Mouse (Mus musculus) cerebellum, adult 2 months (tissue): ENCODE measurements around the gene Fcgrt. TPM values are rescaled to one million over a fixed set of nuclear protein-coding genes. Genes with fewer than 3 reads are reported as not detected.
"Not testable (repeated sequence)": the region's sequence is repeated elsewhere in the genome, so short reads cannot be mapped to it uniquely, and the experiment has no call there.

Experiments used
- DNase-seq, 2 experiments: peaks; one replicate each; pipeline ENCODE4 v3.0.0; 2021
- H3K27ac ChIP-seq: fragments of 200-500 bp; 2 replicates; pipeline ENCODE4 v1.5.1; 2012; ENCODE audit warnings: low read length, control low read depth, inconsistent platforms; ENCODE audit not compliant: insufficient read depth
- H3K27me3 ChIP-seq: fragments of 200-500 bp; 2 replicates; pipeline ENCODE4 v1.6.1; 2012; ENCODE audit warnings: inconsistent platforms, mild to moderate bottlenecking, low read length, moderate library complexity; ENCODE audit not compliant: control insufficient read depth, insufficient read depth
- H3K4me1 ChIP-seq: fragments of 200-500 bp; 2 replicates; pipeline ENCODE4 v1.6.1; 2011; ENCODE audit warnings: low read length; ENCODE audit not compliant: control insufficient read depth, insufficient read depth
- H3K4me3 ChIP-seq: fragments of 200-500 bp; replicated peaks from 2 replicates; pipeline ENCODE3; 2011; ENCODE audit warnings: mild to moderate bottlenecking, low read depth, low read length, control low read depth; ENCODE audit not compliant: insufficient read depth
- CTCF ChIP-seq: fragments of 200-500 bp; IDR thresholded peaks from 2 replicates; pipeline ENCODE4 v1.5.1; 2011; ENCODE audit warnings: low read depth, mild to moderate bottlenecking, control low read depth, low read length, moderate library complexity, borderline replicate concordance; ENCODE audit not compliant: insufficient read depth
- POLR2A ChIP-seq: fragments of 200-500 bp; IDR thresholded peaks from 2 replicates; pipeline ENCODE4 v1.6.1; 2011; ENCODE audit warnings: low read length, control low read depth, borderline replicate concordance; ENCODE audit not compliant: insufficient read depth
- WGBS: fragments of 180-500 bp; shearing (Covaris S2); methylation state at CpG from one replicate; pipeline ENCODE4 v1.1.7; 2018; 5-methylcytosine and 5-hydroxymethylcytosine counted together
- polyA plus RNA-seq: library from polyadenylated mRNA; depleted of rRNA; stranded (reverse); fragments of >200 nt; gene quantifications from 2 replicates; pipeline ENCODE4 v1.2.3, GENCODE M21; 2012

Gene Fcgrt
- polyA plus RNA-seq, 1 experiment, result 32.1 TPM

DNA sequence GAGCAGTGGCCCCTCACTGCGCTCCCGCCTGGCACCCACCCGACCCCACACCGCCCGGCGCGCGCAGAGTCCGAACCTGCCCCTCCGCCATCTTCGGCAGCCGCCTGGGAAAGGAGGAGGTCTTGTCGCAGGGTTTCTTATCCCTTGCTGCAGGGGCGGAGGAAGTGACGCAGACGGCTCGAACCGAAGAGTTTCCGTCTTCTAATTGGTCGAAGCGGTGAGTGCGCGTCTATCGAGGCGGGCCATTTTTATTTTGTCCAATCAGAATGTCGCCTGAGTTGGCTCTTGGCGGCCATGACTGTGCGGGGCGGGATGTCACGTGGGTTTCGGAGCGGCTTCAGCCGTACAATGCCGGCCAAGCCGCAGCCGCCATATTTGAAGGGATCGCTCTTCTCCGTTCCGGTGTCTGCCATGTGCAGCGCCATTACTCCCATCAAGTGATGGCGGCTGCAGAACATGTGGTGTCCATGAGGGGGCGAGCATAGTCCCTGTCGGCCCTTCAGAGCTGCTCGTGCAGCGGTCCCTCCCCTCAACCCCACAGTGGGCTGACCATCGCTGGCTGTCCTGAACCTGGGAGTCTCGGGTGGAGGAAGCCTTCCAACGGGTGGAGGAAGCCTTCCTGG lies 25.1 kb upstream of the Fcgrt start, which contains the start of gene Rpl13a:
Gene Rpl13a (minus strand): TSS at position 138 of the 623 bp plus-strand sequence.
- peak; percentile 99 to 100 for DNase-seq
- TF ChIP-seq CTCF (peak; percentile 82), POLR2A (peak; percentile 93)
- no peaks in the 10 kb centered on the region for H3K27me3 ChIP-seq
- WGBS, result under 1% methylated on average over 48 of the region's 48 CpGs
- peaks cover 2% of the 10 kb centered on the region; the same call in 1 of the 2 replicates for H3K4me1 ChIP-seq
- peak within 1 kb of the TSS; percentile 79 for H3K27ac ChIP-seq
- H3K4me3 ChIP-seq, result peak within 1 kb of the TSS; percentile 87

GRCm38 (mm10) chr7:45127700-45128224 lies 24.1 kb upstream of the Fcgrt start:
- no peaks in the 10 kb centered on the region for H3K27me3 ChIP-seq
- no peak overlapping the region for H3K27ac ChIP-seq
- TF ChIP-seq CTCF (no peak), POLR2A (no peak)
- DNase-seq, result no peak
- H3K4me3 ChIP-seq, result peak overlapping the region; percentile 87
- under 1% methylated on average over 6 of the region's 6 CpGs for WGBS
- H3K4me1 ChIP-seq, result peaks cover 3% of the 10 kb centered on the region; the same call in 1 of the 2 replicates

DNA sequence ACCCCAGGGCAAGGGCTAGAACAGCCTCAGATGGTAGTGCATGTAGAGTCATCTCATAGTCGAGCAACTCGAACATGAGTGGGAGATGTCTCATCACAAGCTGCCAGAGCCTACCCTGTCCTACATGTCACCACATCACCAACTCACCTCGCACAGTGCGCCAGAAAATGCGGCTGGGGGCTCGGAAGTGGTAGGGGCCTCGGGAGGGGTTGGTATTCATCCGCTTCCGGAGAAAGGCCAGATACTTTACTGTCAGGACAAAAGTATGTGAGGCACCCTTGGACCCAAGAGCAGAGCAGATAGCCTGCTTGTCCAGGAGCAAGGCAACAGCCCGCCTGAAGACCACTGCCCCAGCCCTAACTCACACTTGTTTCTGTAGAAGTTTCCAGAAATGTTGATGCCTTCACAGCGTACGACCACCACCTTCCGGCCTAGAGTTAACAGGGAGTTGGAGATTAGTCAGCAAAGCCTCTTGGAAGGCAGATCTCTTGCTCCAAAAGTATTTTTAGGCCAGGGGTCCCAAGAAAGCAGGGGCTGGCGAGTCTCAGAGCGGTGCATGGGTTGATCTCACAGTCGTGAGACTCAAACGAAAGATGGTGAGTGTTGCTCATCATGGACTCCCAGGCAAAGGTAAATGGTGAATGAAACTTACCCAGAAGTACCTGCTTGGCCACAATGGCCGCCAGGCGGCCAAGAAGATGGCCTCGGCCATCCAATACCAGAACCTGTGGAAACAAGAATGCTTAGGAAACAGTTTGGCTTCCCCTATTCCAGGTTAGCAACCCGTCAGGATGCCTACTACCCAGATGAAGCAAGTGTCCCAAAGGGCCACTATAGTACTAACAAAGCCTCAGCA lies 23.4 kb upstream of the Fcgrt start:
- no peak for DNase-seq
- no peak for TF ChIP-seq POLR2A
- TF ChIP-seq CTCF, result no peak
- Histone ChIP-seq H3K4me1 (peaks cover 7% of the 10 kb centered on the region; the same call in 1 of the 2 replicates), H3K27me3 (no peaks in the 10 kb centered on the region), H3K4me3 (peak overlapping the region; percentile 87), H3K27ac (no peak overlapping the region)
- WGBS, result 35% methylated on average over 21 of the region's 21 CpGs

GRCm38 (mm10) chr7:45126147-45126843 lies 22.6 kb upstream of the Fcgrt start:
- H3K27ac ChIP-seq, result no peak overlapping the region
- peaks cover 7% of the 10 kb centered on the region; the same call in 1 of the 2 replicates for H3K4me1 ChIP-seq
- WGBS, result 68% methylated on average over 17 of the region's 17 CpGs
- no peak overlapping the region for H3K4me3 ChIP-seq
- H3K27me3 ChIP-seq, result no peaks in the 10 kb centered on the region
- DNase-seq, result no peak
- no peak for TF ChIP-seq CTCF
- no peak for TF ChIP-seq POLR2A

DNA sequence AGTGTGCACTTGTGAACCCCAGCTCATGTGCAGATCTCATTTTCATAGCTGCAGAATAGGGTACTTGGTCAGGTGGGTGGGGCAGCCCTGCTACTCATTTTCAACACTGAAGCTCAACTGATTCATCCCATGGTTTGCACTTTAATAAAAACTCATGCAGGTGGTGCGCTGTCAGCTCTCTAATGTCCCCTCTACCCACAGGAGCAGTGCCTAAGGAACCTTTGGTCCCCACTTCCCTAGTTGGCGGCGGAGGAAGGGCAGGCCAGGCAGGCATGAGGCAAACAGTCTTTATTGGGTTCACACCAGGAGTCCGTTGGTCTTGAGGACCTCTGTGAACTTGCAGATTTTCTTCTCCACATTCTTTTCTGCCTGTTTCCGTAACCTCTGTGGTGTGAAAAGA lies 22.0 kb upstream of the Fcgrt start:
- not testable (repeated sequence) for H3K27me3 ChIP-seq, H3K27ac ChIP-seq, DNase-seq, H3K4me3 ChIP-seq, H3K4me1 ChIP-seq
- 65% methylated on average over 5 of the region's 5 CpGs for WGBS

- H3K4me3 ChIP-seq, result no peak overlapping the region
- no peak for DNase-seq
- H3K27ac ChIP-seq, result no peak overlapping the region
- WGBS, result 32% methylated on average over 7 of the region's 7 CpGs
- no peak; the same call in 1 of the 2 replicates for TF ChIP-seq POLR2A
- no peak for TF ChIP-seq CTCF
- H3K27me3 ChIP-seq, result no peaks in the 10 kb centered on the region
- H3K4me1 ChIP-seq, result peaks cover 7% of the 10 kb centered on the region; the same call in 1 of the 2 replicates
Measured at GRCm38 (mm10) chr7:45125144-45125600, 21.5 kb upstream of the Fcgrt start.
